Mouse (Mus musculus): Measurements from ENCODE around the gene Gyg.

- TF ChIP-seq CTCF (IDR thresholded peaks at IDR 0.05; ENCODE audit: extremely low read depth, insufficient read depth, insufficient read length, insufficient replicate concordance) (no peak), POLR2A (IDR thresholded peaks at IDR 0.05; ENCODE audit: low read depth, low read length) (no peak)
Measured at GRCm38 (mm10) chr3:20142101-20142500, 13.0 kb downstream of the Gyg start.

Measured in spleen, adult 2 months (tissue).